Mouse (Mus musculus) neural tube, embryonic 14.5 days (tissue): Measurements from ENCODE around the gene Ap1m2. TPM values are rescaled to one million over a fixed set of nuclear protein-coding genes. Genes with fewer than 3 reads are reported as not detected.
A peak's percentile ranks its signal among the peaks of the same experiment; 100 is the strongest.
"Not testable (repeated sequence)": the region's sequence is repeated elsewhere in the genome, so short reads cannot be mapped to it uniquely, and the experiment has no call there.

ENCODE experiments used
- ATAC-seq: fragments of 200-750 bp; cut with Nextera tagmentation; 2 replicates; pipeline ENCODE4 v1.8.0; 2017; ENCODE audit warnings: low read depth, mild to moderate bottlenecking, moderate TSS enrichment, moderate library complexity
- H3K27ac ChIP-seq: fragments of 300-500 bp; sonication (generic); 2 replicates; pipeline ENCODE4 v1.5.1; 2014; ENCODE audit warnings: low read depth, mild to moderate bottlenecking, control low read depth, low read length, moderate library complexity, mixed read lengths
- H3K27me3 ChIP-seq: fragments of 300-500 bp; sonication (generic); 2 replicates; pipeline ENCODE4 v1.6.1; 2014; ENCODE audit warnings: low read length; ENCODE audit not compliant: control insufficient read depth, insufficient read depth
- H3K36me3 ChIP-seq: fragments of 300-500 bp; sonication (generic); 2 replicates; pipeline ENCODE4 v1.6.1; 2014; ENCODE audit warnings: low read length, mixed read lengths; ENCODE audit not compliant: control insufficient read depth, insufficient read depth
- H3K4me1 ChIP-seq: fragments of 300-500 bp; sonication (generic); 2 replicates; pipeline ENCODE4 v1.6.1; 2014; ENCODE audit warnings: low read length; ENCODE audit not compliant: control insufficient read depth, insufficient read depth
- H3K4me2 ChIP-seq: fragments of 300-500 bp; sonication (generic); 2 replicates; pipeline ENCODE4 v1.6.1; 2014; ENCODE audit warnings: mild to moderate bottlenecking, low read depth, low read length, control low read depth
- H3K4me3 ChIP-seq: fragments of 300-500 bp; sonication (generic); 2 replicates; pipeline ENCODE4 v1.5.1; 2014; ENCODE audit warnings: low read depth, low read length, control low read depth, mixed read lengths
- H3K9ac ChIP-seq: fragments of 300-500 bp; sonication (generic); replicated peaks from 2 replicates; pipeline ENCODE4 v1.6.1; 2014; ENCODE audit warnings: low read depth, mild to moderate bottlenecking, control low read depth, low read length, mixed read lengths
- H3K9me3 ChIP-seq: fragments of 300-500 bp; sonication (generic); 2 replicates; pipeline ENCODE4 v1.6.1; 2016; ENCODE audit warnings: low read length; ENCODE audit not compliant: control insufficient read depth
- WGBS: fragments of 180-500 bp; shearing (Covaris S2); extraction: QIAGEN DNeasy Blood & Tissue Kit; methylation state at CpG from one replicate; pipeline ENCODE4 v1.1.7; 2014; 5-methylcytosine and 5-hydroxymethylcytosine counted together
- polyA plus RNA-seq: library from polyadenylated mRNA; unstranded; fragments of >200 nt; fragmentation: Nextera tagmentation; extraction: Ambion mirVana; gene quantifications from 2 replicates; pipeline ENCODE4 v1.2.1, GENCODE M21; 2014

Gene Ap1m2
- polyA plus RNA-seq, 1 experiment from 2014 or later, result 2.3 TPM

DNA sequence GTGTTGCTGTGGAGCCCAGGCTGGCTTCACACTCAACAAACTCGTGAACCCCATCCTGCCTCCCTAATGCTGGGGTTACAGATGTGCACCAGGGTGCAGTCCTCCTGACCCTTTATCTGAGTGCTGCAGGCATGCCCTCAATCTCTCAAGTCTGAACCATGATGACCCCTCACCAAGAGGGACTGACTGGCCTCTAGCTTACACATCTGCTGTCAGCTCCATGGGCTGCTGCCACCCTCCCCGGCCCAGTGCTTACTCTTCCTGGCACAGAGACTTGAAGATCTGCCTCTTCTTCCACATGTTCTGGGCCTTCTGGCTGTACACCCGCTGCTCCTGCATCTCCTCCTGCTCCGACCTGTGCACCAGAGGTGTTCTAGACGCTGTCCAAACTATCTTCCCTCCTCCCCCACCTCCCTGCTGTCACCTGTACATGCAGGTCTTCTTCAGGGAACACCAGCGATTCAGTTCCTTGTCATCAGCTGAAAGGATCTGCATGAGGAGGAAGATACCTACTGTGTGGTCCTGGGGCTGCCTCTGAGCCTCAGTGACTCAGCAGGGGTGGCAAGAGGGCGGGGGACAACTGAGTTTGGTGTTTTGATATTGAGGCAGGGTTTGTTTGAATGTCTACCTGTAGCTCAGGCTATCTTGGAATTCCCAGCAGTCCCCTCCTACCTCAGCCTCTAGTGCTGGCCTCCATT is 37.0 kb downstream of the Ap1m2 start:
- Histone ChIP-seq H3K4me2 (no peak overlapping the region), H3K36me3 (peaks cover 93% of the 10 kb centered on the region), H3K9ac (no peak overlapping the region), H3K4me1 (no peaks in the 10 kb centered on the region), H3K4me3 (no peak overlapping the region), H3K27me3 (no peaks in the 10 kb centered on the region), H3K27ac (no peak overlapping the region), H3K9me3 (no peaks in the 10 kb centered on the region)
- ATAC-seq, result no peak
- WGBS, result 92% methylated on average over 7 of the region's 7 CpGs

DNA sequence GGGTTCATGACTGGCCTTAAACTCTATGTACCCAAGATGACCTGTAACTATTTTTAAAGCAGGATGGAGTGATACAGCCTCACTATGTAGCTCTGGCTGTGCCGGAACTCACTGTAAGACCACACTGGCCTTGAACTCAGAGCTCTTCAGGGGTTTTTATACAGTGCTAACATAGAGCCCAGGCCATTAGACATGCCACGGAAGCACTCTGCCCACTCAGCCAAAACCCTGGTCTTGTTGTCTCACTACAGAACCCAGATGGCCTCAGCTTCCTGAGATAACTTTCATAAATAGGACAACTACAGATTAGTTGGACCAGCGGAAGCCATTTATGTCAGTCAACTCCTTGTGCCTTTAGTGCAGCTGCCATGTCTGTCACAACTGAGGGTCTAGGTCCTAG is 37.8 kb downstream of the Ap1m2 start:
- WGBS, result 94% methylated on average over 3 of the region's 3 CpGs
- no peak overlapping the region for H3K4me3 ChIP-seq
- H3K36me3 ChIP-seq, result peaks cover 90% of the 10 kb centered on the region
- H3K9ac ChIP-seq, result no peak overlapping the region
- no peaks in the 10 kb centered on the region for H3K4me1 ChIP-seq
- no peaks in the 10 kb centered on the region for H3K27me3 ChIP-seq
- no peak for ATAC-seq
- no peak overlapping the region for H3K27ac ChIP-seq
- no peaks in the 10 kb centered on the region for H3K9me3 ChIP-seq
- no peak overlapping the region for H3K4me2 ChIP-seq

DNA sequence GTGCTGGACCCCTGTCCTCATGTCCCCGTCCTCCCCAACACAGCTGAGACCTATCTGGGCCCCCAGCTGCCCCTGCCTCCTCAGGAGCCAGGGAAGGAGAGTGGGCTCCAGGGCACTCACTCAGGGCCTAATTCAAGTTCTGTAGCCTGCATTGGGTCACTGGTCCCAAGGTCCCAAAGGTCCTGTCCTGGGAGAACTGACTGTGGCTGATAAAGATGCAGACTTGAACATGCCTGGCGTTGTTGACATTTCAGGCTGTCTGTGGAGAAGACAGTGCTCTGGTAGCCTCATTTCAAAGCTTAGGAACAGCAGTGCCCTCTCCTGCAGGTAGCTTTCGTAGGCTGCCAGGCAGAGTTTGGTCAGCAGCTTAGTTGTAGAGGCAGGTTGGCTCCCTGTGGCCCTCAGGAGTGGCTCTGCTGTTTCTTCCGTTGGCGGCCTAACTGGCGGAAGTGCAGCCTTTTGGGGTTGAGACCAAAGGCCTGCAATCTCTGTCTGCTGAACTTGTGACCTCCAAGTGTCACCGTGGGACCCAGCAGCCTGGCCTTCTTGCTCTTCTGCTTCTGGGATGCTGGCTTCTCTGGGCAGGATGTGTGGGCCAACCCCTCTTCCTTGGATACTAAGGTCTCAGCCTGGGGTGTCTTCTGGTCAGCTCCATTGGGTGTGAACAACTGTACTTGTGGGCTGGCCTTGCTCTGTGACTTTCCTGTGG is 38.5 kb downstream of the Ap1m2 start:
- Histone ChIP-seq H3K9me3 (no peaks in the 10 kb centered on the region), H3K27ac (no peak overlapping the region), H3K4me1 (no peaks in the 10 kb centered on the region), H3K9ac (no peak overlapping the region), H3K27me3 (no peaks in the 10 kb centered on the region), H3K36me3 (peaks cover 87% of the 10 kb centered on the region), H3K4me2 (no peak overlapping the region), H3K4me3 (no peak overlapping the region)
- ATAC-seq, result no peak
- WGBS, result 82% methylated on average over 7 of the region's 7 CpGs

- H3K36me3 ChIP-seq, result peaks cover 87% of the 10 kb centered on the region
- no peaks in the 10 kb centered on the region for H3K27me3 ChIP-seq
- 87% methylated on average over 8 of the region's 8 CpGs for WGBS
- no peak overlapping the region for H3K9ac ChIP-seq
- no peaks in the 10 kb centered on the region for H3K4me1 ChIP-seq
- H3K4me3 ChIP-seq, result no peak overlapping the region
- H3K4me2 ChIP-seq, result no peak overlapping the region
- no peaks in the 10 kb centered on the region for H3K9me3 ChIP-seq
- no peak for ATAC-seq
- H3K27ac ChIP-seq, result no peak overlapping the region
Measured at GRCm38 (mm10) chr9:21273094-21273493, 39.0 kb downstream of the Ap1m2 start.

DNA sequence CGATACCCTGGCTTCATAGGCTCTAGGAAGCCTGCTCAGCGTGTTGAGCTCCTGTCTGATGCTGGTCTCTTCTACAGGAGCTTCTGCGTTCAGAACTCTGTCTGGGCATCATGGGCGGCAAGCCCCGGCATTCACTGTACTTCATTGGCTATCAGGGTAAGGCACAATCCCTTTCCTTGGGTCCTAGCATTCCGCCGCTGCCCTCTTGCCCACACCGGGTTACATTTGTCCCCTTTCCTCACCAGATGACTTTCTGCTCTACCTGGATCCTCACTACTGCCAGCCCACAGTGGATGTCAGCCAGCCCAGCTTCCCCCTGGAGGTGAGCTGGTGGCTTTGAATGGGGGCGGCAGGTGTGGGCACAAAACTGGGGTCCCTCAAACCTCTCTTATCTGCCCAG is 39.7 kb downstream of the Ap1m2 start:
- H3K4me3 ChIP-seq, result no peak overlapping the region
- H3K9me3 ChIP-seq, result no peaks in the 10 kb centered on the region
- no peaks in the 10 kb centered on the region for H3K27me3 ChIP-seq
- peaks cover 80% of the 10 kb centered on the region for H3K36me3 ChIP-seq
- WGBS, result 96% methylated on average over 9 of the region's 9 CpGs
- no peaks in the 10 kb centered on the region for H3K4me1 ChIP-seq
- H3K9ac ChIP-seq, result no peak overlapping the region
- no peak for ATAC-seq
- no peak overlapping the region for H3K27ac ChIP-seq
- H3K4me2 ChIP-seq, result no peak overlapping the region

DNA sequence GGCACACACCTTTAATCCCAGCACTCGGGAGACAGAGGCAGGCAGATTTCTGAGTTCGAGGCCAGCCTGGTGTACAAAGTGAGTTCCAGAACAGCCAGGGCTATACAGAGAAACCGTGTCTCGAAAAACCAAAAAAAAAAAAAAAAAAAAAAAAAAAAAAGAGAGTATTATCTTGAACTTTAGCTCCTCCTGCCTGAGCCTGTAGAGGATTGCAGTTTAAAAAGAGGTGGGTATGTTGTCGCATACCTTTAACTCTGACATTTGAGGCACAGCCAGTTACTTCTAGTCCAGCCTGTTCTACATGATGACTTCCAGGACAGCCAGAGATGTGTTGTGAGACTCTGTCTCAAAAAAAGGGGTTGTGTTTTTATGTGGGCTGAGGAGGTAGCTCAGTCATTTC is 42.5 kb downstream of the Ap1m2 start:
- H3K9ac ChIP-seq, ATAC-seq, H3K27me3 ChIP-seq, H3K9me3 ChIP-seq, H3K4me3 ChIP-seq, H3K27ac ChIP-seq, H3K4me2 ChIP-seq: not testable (repeated sequence)
- H3K4me1 ChIP-seq, result peaks cover 15% of the 10 kb centered on the region
- H3K36me3 ChIP-seq, result peaks cover 55% of the 10 kb centered on the region
- WGBS, result 92% methylated on average over 5 of the region's 5 CpGs

DNA sequence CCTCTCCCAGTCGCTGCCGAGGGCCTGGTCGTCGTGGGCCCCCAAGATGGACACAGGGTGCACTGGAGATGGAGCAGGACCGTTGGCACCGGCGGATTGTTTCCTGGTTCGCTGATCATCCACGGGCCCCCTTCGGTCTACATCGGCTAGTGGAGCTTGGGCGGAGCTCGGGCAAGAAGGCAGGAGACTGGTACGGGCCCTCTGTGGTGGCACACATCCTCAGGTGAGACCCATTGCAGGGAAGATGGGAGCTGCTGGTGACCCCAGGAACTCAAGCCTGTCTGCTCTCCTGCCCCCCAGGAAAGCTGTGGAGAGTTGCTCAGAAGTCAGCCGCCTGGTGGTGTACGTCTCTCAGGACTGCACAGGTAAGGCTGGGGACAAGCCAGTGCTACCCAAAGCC is 43.8 kb downstream of the Ap1m2 start:
- Histone ChIP-seq H3K27me3 (no peaks in the 10 kb centered on the region), H3K4me1 (peaks cover 18% of the 10 kb centered on the region), H3K4me3 (no peak overlapping the region), H3K36me3 (peaks cover 43% of the 10 kb centered on the region), H3K4me2 (no peak overlapping the region), H3K9ac (no peak overlapping the region), H3K9me3 (no peaks in the 10 kb centered on the region), H3K27ac (no peak overlapping the region)
- WGBS, result 96% methylated on average over 16 of the region's 16 CpGs
- ATAC-seq, result no peak

DNA sequence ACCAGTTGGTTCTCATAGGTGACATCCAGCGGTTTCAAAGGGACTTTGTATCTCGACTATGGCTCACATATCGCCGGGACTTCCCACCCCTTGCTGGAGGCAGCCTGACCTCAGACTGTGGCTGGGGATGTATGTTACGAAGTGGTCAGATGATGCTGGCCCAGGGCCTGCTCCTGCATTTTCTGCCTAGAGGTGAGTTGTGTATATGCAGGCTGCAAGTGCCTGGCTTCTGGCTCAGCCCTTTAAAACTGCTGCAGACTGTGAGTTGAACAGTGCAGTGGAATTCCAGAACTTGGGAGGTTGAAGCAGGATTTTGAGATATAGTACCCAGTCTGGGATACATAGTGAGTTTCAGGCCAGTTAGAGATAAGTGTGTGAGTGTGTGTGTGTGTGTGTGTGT is 45.2 kb downstream of the Ap1m2 start:
- ATAC-seq, result no peak
- peaks cover 29% of the 10 kb centered on the region for H3K36me3 ChIP-seq
- no peaks in the 10 kb centered on the region for H3K9me3 ChIP-seq
- H3K27me3 ChIP-seq, result no peaks in the 10 kb centered on the region
- no peak overlapping the region for H3K4me3 ChIP-seq
- no peak overlapping the region for H3K4me2 ChIP-seq
- H3K9ac ChIP-seq, result no peak overlapping the region
- H3K4me1 ChIP-seq, result peaks cover 18% of the 10 kb centered on the region
- WGBS, result 86% methylated on average over 5 of the region's 5 CpGs
- H3K27ac ChIP-seq, result no peak overlapping the region

GRCm38 (mm10) chr9:21265611-21266010 is 46.5 kb downstream of the Ap1m2 start:
- peak; percentile 45 for ATAC-seq
- WGBS, result 6% methylated on average over 11 of the region's 11 CpGs
- H3K27ac ChIP-seq, result peak overlapping the region; percentile 34; the same call in 1 of the 2 replicates

More at GRCm38 (mm10) chr9:21265611-21266010, 46.5 kb downstream of the Ap1m2 start:
- H3K9me3 ChIP-seq, result no peaks in the 10 kb centered on the region
- H3K27me3 ChIP-seq, result no peaks in the 10 kb centered on the region
- H3K9ac ChIP-seq, result peak overlapping the region; percentile 81
- peak overlapping the region; percentile 88 for H3K4me2 ChIP-seq
- H3K4me1 ChIP-seq, result peaks cover 18% of the 10 kb centered on the region
- peak overlapping the region; percentile 94 for H3K4me3 ChIP-seq
- peaks cover 16% of the 10 kb centered on the region for H3K36me3 ChIP-seq
